ENCODE assay signal across 12 mouse cellular contexts in genomic region chr9:116148809-116149208, GRCm38 (mm10).
"Had no signal": no experiment of that assay in that cellular context is flagged by ENCODE, and none has a peak within 500 bp of the region (broad histone marks: within the 10 kb centered on the region; RNA-seq: fewer than 3 reads in every experiment).

No protein-coding gene starts in this region.

- H3K27ac ChIP-seq: liver, embryonic 14.5 days; midbrain, embryonic 13.5 days; neural tube, embryonic 15.5 days had no signal

- H3K27me3 ChIP-seq: midbrain, embryonic 13.5 days; neural tube, embryonic 15.5 days had no signal

- H3K9ac ChIP-seq: liver, embryonic 14.5 days; midbrain, embryonic 13.5 days; neural tube, embryonic 15.5 days had no signal

- ATAC-seq: midbrain, embryonic 13.5 days had no signal

- H3K9me3 ChIP-seq: midbrain, embryonic 13.5 days; neural tube, embryonic 15.5 days had no signal

- DNase-seq: kidney, adult 11 months; kidney, postnatal 25 days; layer of hippocampus, adult 9-11 months; layer of hippocampus, postnatal 36 days; lung, adult 18-20 months; right cerebral cortex, adult 18-20 months; thymus, adult 18-20 months; thymus, postnatal 14 days had no signal

- H3K4me2 ChIP-seq: midbrain, embryonic 13.5 days; neural tube, embryonic 15.5 days had no signal

- H3K4me3 ChIP-seq: midbrain, embryonic 13.5 days; myocyte; neural tube, embryonic 15.5 days had no signal

- H3K36me3 ChIP-seq: midbrain, embryonic 13.5 days; neural tube, embryonic 15.5 days had no signal
